Mouse (Mus musculus) G1E (cell line): Measurements from ENCODE around the gene Mgat3.
A peak's percentile ranks its signal among the peaks of the same experiment; 100 is the strongest.

Source experiments
- CTCF ChIP-seq: IDR thresholded peaks from 2 replicates; pipeline ENCODE4 v1.5.1; 2012; ENCODE audit warnings: low read depth, low read length, inconsistent platforms, mixed read lengths
- GATA1 ChIP-seq: IDR thresholded peaks from 2 replicates; pipeline ENCODE4 v1.6.1; 2012; ENCODE audit warnings: borderline replicate concordance, low read length, inconsistent platforms, mixed read lengths
- GATA2 ChIP-seq: IDR thresholded peaks from 2 replicates; pipeline ENCODE4 v1.6.1; 2012; ENCODE audit warnings: low read depth, low read length, inconsistent platforms, borderline replicate concordance
- POLR2AphosphoS5 ChIP-seq: IDR thresholded peaks from 2 replicates; pipeline ENCODE4 v1.6.1; 2012; ENCODE audit warnings: low read depth, low read length, inconsistent platforms; ENCODE audit not compliant: insufficient replicate concordance
- TAL1 ChIP-seq: conservative IDR thresholded peaks from 2 replicates; pipeline ENCODE4 v1.6.1; 2012; ENCODE audit warnings: low read depth, low read length, inconsistent platforms, mixed read lengths

DNA sequence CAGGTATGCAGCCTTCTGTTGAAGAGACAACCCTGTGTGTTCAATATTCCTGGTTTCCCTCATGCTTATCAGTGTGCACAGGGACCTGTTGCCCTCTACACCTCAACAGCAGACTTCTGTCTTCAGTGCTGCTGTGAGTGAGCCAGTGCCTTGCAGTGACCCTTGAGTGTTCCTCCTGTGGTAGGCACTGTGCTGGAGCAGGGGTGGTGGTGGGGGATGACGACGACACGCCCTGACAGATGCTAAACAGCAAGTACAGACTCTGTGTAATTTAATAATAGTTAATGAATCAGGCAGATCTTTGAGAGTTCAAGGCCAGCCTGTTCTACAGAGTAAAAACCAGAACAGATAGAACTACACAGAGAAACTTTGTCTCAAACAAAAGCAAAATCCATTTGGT is 36.9 kb upstream of the Mgat3 start:
- TF ChIP-seq CTCF = no peak
- TF ChIP-seq GATA1 = no peak
- TF ChIP-seq POLR2AphosphoS5 = no peak
- peak; percentile 31 for TF ChIP-seq TAL1
- no peak for TF ChIP-seq GATA2
